Mouse (Mus musculus) forebrain, postnatal 0 days (tissue): Measurements from ENCODE around the gene Cdc42bpa. TPM values are rescaled to one million over a fixed set of nuclear protein-coding genes. Genes with fewer than 3 reads are reported as not detected.

ENCODE experiments used
- ATAC-seq: fragments of 200-750 bp; cut with Nextera tagmentation; 2 replicates; pipeline ENCODE4 v1.8.0; 2017; ENCODE audit warnings: mild to moderate bottlenecking, moderate library complexity
- DNase-seq: peaks from one replicate; pipeline ENCODE4 v3.0.0-alpha.2; 2015
- H3K27ac ChIP-seq: fragments of 300-500 bp; sonication (generic); 2 replicates; pipeline ENCODE4 v1.5.1; 2014; ENCODE audit warnings: low read depth, mild to moderate bottlenecking, antibody characterized with exemption, low read length, moderate library complexity, mixed read lengths
- H3K27me3 ChIP-seq: fragments of 300-500 bp; sonication (generic); 2 replicates; pipeline ENCODE4 v1.6.1; 2014; ENCODE audit warnings: mild to moderate bottlenecking, low read length, mixed read lengths; ENCODE audit not compliant: insufficient read depth
- H3K36me3 ChIP-seq: fragments of 300-500 bp; sonication (generic); 2 replicates; pipeline ENCODE4 v1.6.1; 2014; ENCODE audit warnings: mild to moderate bottlenecking, moderate library complexity; ENCODE audit not compliant: insufficient read depth
- H3K4me1 ChIP-seq: fragments of 300-500 bp; sonication (generic); 2 replicates; pipeline ENCODE4 v1.6.1; 2014; ENCODE audit warnings: antibody characterized with exemption; ENCODE audit not compliant: insufficient read depth
- H3K4me2 ChIP-seq: fragments of 300-500 bp; sonication (generic); 2 replicates; pipeline ENCODE4 v1.6.1; 2014; ENCODE audit warnings: low read depth, mild to moderate bottlenecking, moderate library complexity
- H3K4me3 ChIP-seq: fragments of 300-500 bp; sonication (generic); 2 replicates; pipeline ENCODE4 v1.5.1; 2014; ENCODE audit warnings: low read depth, low read length, mixed read lengths
- H3K9ac ChIP-seq: fragments of 300-500 bp; sonication (generic); 2 replicates; pipeline ENCODE4 v1.6.1; 2014; ENCODE audit warnings: mild to moderate bottlenecking
- H3K9me3 ChIP-seq: fragments of 300-500 bp; sonication (generic); 2 replicates; pipeline ENCODE4 v1.6.1; 2016; ENCODE audit warnings: low read length
- CTCF ChIP-seq: sonication (generic); IDR thresholded peaks from 2 replicates; pipeline ENCODE4 v1.5.1; 2016; ENCODE audit warnings: antibody characterized with exemption, control low read depth, low read depth
- WGBS: fragments of 180-500 bp; shearing (Covaris S2); extraction: QIAGEN DNeasy Blood & Tissue Kit; methylation state at CpG from one replicate; pipeline ENCODE4 v1.1.7; 2014; 5-methylcytosine and 5-hydroxymethylcytosine counted together
- polyA plus RNA-seq: library from polyadenylated mRNA; unstranded; fragments of >200 nt; fragmentation: Nextera tagmentation; extraction: Ambion mirVana; gene quantifications from 2 replicates; pipeline ENCODE4 v1.2.1, GENCODE M21; 2015
- total RNA-seq: library from RNA; depleted of rRNA; stranded (reverse); fragments of >200 nt; gene quantifications from 2 replicates; pipeline ENCODE4 v1.2.3, GENCODE M21; 2014

Cdc42bpa gene
- total and polyA plus RNA-seq, 2 experiments from 2014 or later, result 25.2 to 111 TPM

GRCm38 (mm10) chr1:179978742-179979141 is 18.5 kb downstream of the Cdc42bpa start:
- no peak overlapping the region for H3K4me2 ChIP-seq
- no peak for DNase-seq
- H3K9me3 ChIP-seq, result 0 out of 2 replicates have a peak, but pooled peaks cover 3% of the 10 kb centered on the region
- no peaks in the 10 kb centered on the region for H3K4me1 ChIP-seq
- TF ChIP-seq CTCF, result no peak
- no peak overlapping the region for H3K9ac ChIP-seq
- no peak overlapping the region for H3K4me3 ChIP-seq
- no peak overlapping the region for H3K27ac ChIP-seq
- WGBS, result 47% methylated on average over 1 of the region's 1 CpGs
- no peak for ATAC-seq
- H3K27me3 ChIP-seq, result no peaks in the 10 kb centered on the region
- H3K36me3 ChIP-seq, result no peaks in the 10 kb centered on the region

GRCm38 (mm10) chr1:179981680-179982079 is 21.4 kb downstream of the Cdc42bpa start:
- no peak overlapping the region for H3K4me2 ChIP-seq
- H3K9ac ChIP-seq, result no peak overlapping the region
- no peaks in the 10 kb centered on the region for H3K27me3 ChIP-seq
- no peaks in the 10 kb centered on the region for H3K4me1 ChIP-seq
- H3K27ac ChIP-seq, result no peak overlapping the region
- ATAC-seq, result no peak
- H3K9me3 ChIP-seq, result 0 out of 2 replicates have a peak, but pooled peaks cover 3% of the 10 kb centered on the region
- H3K36me3 ChIP-seq, result no peaks in the 10 kb centered on the region
- TF ChIP-seq CTCF, result no peak
- no peak for DNase-seq
- H3K4me3 ChIP-seq, result no peak overlapping the region

GRCm38 (mm10) chr1:179982183-179982582 is 21.9 kb downstream of the Cdc42bpa start:
- no peak for TF ChIP-seq CTCF
- 94% methylated on average over 1 of the region's 1 CpGs for WGBS
- H3K36me3 ChIP-seq, result no peaks in the 10 kb centered on the region
- no peak overlapping the region for H3K27ac ChIP-seq
- ATAC-seq (no peak), DNase-seq (no peak)
- H3K4me3 ChIP-seq, result no peak overlapping the region
- H3K4me2 ChIP-seq, result no peak overlapping the region
- H3K4me1 ChIP-seq, result no peaks in the 10 kb centered on the region
- H3K9me3 ChIP-seq, result 0 out of 2 replicates have a peak, but pooled peaks cover 3% of the 10 kb centered on the region
- H3K27me3 ChIP-seq, result no peaks in the 10 kb centered on the region
- H3K9ac ChIP-seq, result no peak overlapping the region

GRCm38 (mm10) chr1:179982933-179983332 is 22.7 kb downstream of the Cdc42bpa start:
- WGBS, result 84% methylated on average over 1 of the region's 1 CpGs
- Histone ChIP-seq H3K9me3 (0 out of 2 replicates have a peak, but pooled peaks cover 3% of the 10 kb centered on the region), H3K27ac (no peak overlapping the region), H3K9ac (no peak overlapping the region), H3K4me3 (no peak overlapping the region), H3K4me1 (no peaks in the 10 kb centered on the region), H3K4me2 (no peak overlapping the region), H3K27me3 (no peaks in the 10 kb centered on the region), H3K36me3 (no peaks in the 10 kb centered on the region)
- ATAC-seq, result no peak
- TF ChIP-seq CTCF, result no peak
- no peak for DNase-seq

- no peak for TF ChIP-seq CTCF
- H3K9me3 ChIP-seq, result 0 out of 2 replicates have a peak, but pooled peaks cover 3% of the 10 kb centered on the region
- H3K36me3 ChIP-seq, result no peaks in the 10 kb centered on the region
- H3K4me3 ChIP-seq, result no peak overlapping the region
- H3K9ac ChIP-seq, result no peak overlapping the region
- H3K27me3 ChIP-seq, result no peaks in the 10 kb centered on the region
- no peak overlapping the region for H3K4me2 ChIP-seq
- whole genome bisulfite sequencing, result 24% methylated on average over 1 of the region's 1 CpGs
- H3K4me1 ChIP-seq, result no peaks in the 10 kb centered on the region
- no peak overlapping the region for H3K27ac ChIP-seq
- DNase-seq (no peak), ATAC-seq (no peak)
These were observed 23.9 kb downstream of the Cdc42bpa start for GRCm38 (mm10) chr1:179984171-179984570.

GRCm38 (mm10) chr1:179991660-179992235 is 31.5 kb downstream of the Cdc42bpa start:
- WGBS, result 92% methylated on average over 6 of the region's 6 CpGs
- DNase-seq (no peak), ATAC-seq (no peak)
- no peak for TF ChIP-seq CTCF
- Histone ChIP-seq H3K4me3 (no peak overlapping the region), H3K27me3 (no peaks in the 10 kb centered on the region), H3K4me1 (peaks cover 2% of the 10 kb centered on the region; the same call in 1 of the 2 replicates), H3K36me3 (no peaks in the 10 kb centered on the region), H3K9me3 (no peaks in the 10 kb centered on the region), H3K9ac (no peak overlapping the region), H3K27ac (no peak overlapping the region), H3K4me2 (no peak overlapping the region)

GRCm38 (mm10) chr1:179992255-179992654 is 32.0 kb downstream of the Cdc42bpa start:
- ATAC-seq, result no peak
- 69% methylated on average over 1 of the region's 1 CpGs for WGBS
- Histone ChIP-seq H3K4me1 (peaks cover 2% of the 10 kb centered on the region; the same call in 1 of the 2 replicates), H3K27ac (no peak overlapping the region), H3K36me3 (no peaks in the 10 kb centered on the region), H3K9me3 (no peaks in the 10 kb centered on the region), H3K4me3 (no peak overlapping the region), H3K9ac (no peak overlapping the region), H3K4me2 (no peak overlapping the region), H3K27me3 (no peaks in the 10 kb centered on the region)
- no peak for DNase-seq
- no peak for TF ChIP-seq CTCF
